7 mouse cellular contexts compared by ENCODE assay signal in the genomic region with DNA sequence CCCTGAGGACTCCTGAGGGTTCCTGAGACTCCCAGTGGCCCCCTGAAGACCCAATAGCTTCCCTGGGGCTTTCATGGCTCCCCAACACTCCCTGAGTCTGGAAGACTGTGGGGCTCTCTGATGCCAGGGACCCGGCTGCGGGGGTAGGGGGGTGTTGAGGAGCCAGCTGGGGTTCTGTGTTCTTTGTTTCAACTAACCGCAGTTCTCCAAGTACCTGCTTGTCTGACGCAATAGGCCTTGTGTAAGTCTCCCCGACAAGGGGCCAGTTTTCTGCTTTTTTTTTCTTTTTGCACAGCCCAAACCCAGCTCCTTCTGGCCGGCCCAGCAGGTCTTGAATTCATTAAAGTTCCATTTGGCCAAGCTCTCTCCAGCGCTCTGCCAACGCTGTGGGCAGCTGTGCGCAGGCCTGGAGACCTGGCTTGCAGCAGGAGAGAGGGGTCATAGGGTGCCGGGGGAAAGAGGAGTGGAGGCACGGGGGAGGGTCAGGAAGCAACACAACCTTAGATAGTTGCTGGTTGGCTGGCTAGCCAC.
DNase-seq lines count a peak whose midpoint lies in the region; ATAC-seq and TF ChIP-seq lines count a peak whose summit lies in the region.

No protein-coding gene starts in this region.

- no peak overlapping the region for H3K9ac ChIP-seq in liver, embryonic 14.5 days (replicated peaks)
- H3K9ac ChIP-seq in neural tube, embryonic 12.5 days, result no peak overlapping the region

- TF ChIP-seq CTCF in kidney, adult 2 months (conservative IDR thresholded peaks at IDR 0.05; ENCODE audit: insufficient read depth, insufficient read length, low read depth, low read length), result no peak
- no peak for TF ChIP-seq CTCF in liver, embryonic 14.5 days (IDR thresholded peaks at IDR 0.05; ENCODE audit: low read depth)

- H3K27ac ChIP-seq in kidney, adult 2 months (ENCODE audit: insufficient read depth, low read depth, low read length), result no peak overlapping the region
- no peak overlapping the region for H3K27ac ChIP-seq in liver, embryonic 14.5 days
- no peak overlapping the region for H3K27ac ChIP-seq in neural tube, embryonic 12.5 days

- WGBS in kidney, adult 2 months, result 34% methylated on average over 11 of the region's 11 CpGs
- WGBS in liver, embryonic 14.5 days (ENCODE audit: insufficient replicate concordance), result 22% methylated on average over 11 of the region's 11 CpGs
- WGBS in neural tube, embryonic 12.5 days, result 10% methylated on average over 11 of the region's 11 CpGs

- H3K9me3 ChIP-seq in liver, embryonic 14.5 days (ENCODE audit: control insufficient read depth, low read length), result no peaks in the 10 kb centered on the region
- H3K9me3 ChIP-seq in neural tube, embryonic 12.5 days, result no peaks in the 10 kb centered on the region

- no peaks in the 10 kb centered on the region for H3K4me1 ChIP-seq in kidney, adult 2 months (ENCODE audit: control insufficient read depth, insufficient read depth, low read length)
- no peaks in the 10 kb centered on the region for H3K4me1 ChIP-seq in liver, embryonic 14.5 days (replicated peaks; ENCODE audit: control insufficient read depth in 2 of 2, insufficient read depth in 2 of 2, low read length in 1 of 2)
- peaks cover 17% of the 10 kb centered on the region for H3K4me1 ChIP-seq in neural tube, embryonic 12.5 days

- no peak for TF ChIP-seq POLR2A in kidney, adult 2 months (IDR thresholded peaks at IDR 0.05; ENCODE audit: low read depth, low read length)

- no peak for TF ChIP-seq EP300 in liver, embryonic 14.5 days (IDR thresholded peaks at IDR 0.05; ENCODE audit: low read depth)

- no peak overlapping the region for H3K4me3 ChIP-seq in kidney, adult 2 months (ENCODE audit: insufficient read depth, low read depth, low read length)
- no peak overlapping the region for H3K4me3 ChIP-seq in liver, embryonic 14.5 days (ENCODE audit: insufficient read depth in 1 of 2, low read depth in 2 of 2, low read length in 2 of 2)
- 0 out of 2 replicates have a peak overlapping the region, but pooled peaks have one; percentile 7 for H3K4me3 ChIP-seq in neural tube, embryonic 12.5 days

- no peaks in the 10 kb centered on the region for H3K36me3 ChIP-seq in kidney, adult 2 months (ENCODE audit: control insufficient read depth, insufficient read depth, low read length)
- no peaks in the 10 kb centered on the region for H3K36me3 ChIP-seq in liver, embryonic 14.5 days (replicated peaks; ENCODE audit: control insufficient read depth, insufficient read depth, low read depth)
- no peaks in the 10 kb centered on the region for H3K36me3 ChIP-seq in neural tube, embryonic 12.5 days

- H3K4me2 ChIP-seq in liver, embryonic 14.5 days (ENCODE audit: low read depth), result peak overlapping the region; percentile 2; the same call in 1 of the 2 replicates
- H3K4me2 ChIP-seq in neural tube, embryonic 12.5 days (replicated peaks), result peak overlapping the region; percentile 48

- peak; percentile 86 for ATAC-seq in granulocyte monocyte progenitor cell, adult 5-6 weeks (replicated peaks; ENCODE audit: poor library complexity, severe bottlenecking)
- ATAC-seq in liver, embryonic 14.5 days (ENCODE audit: insufficient read depth), result no peak
- ATAC-seq in neural tube, embryonic 12.5 days (ENCODE audit: low FRiP score, low read depth), result peak; percentile 41; the same call in 1 of the 2 replicates

- H3K27me3 ChIP-seq in kidney, adult 2 months (replicated peaks; ENCODE audit: control insufficient read depth, insufficient read depth, low read length), result no peaks in the 10 kb centered on the region
- no peaks in the 10 kb centered on the region for H3K27me3 ChIP-seq in liver, embryonic 14.5 days (ENCODE audit: control insufficient read depth, insufficient read depth, low read length)
- no peaks in the 10 kb centered on the region; the same call in 1 of the 2 replicates for H3K27me3 ChIP-seq in neural tube, embryonic 12.5 days (replicated peaks)

- DNase-seq in adrenal gland, postnatal 10 days, result peak; percentile 57
- DNase-seq in embryo, embryonic 11.5 days (ENCODE audit: low read depth, low spot score), result peak; percentile 41
- DNase-seq in kidney, adult 2 months, result peak; percentile 30
- DNase-seq in liver, embryonic 14.5 days (ENCODE audit: low read depth in 3 of 3, low spot score in 3 of 3), result no peak
- no peak for DNase-seq in spleen, adult 12 weeks (ENCODE audit: low spot score)

Comparison
In these comparisons a context has a peak if more than half of its experiments do, and no peak if none do; other contexts are left out.
1. DNase-seq: peak in adrenal gland, postnatal 10 days (single experiment), embryo, embryonic 11.5 days (single experiment) and kidney, adult 2 months (single experiment); none in liver, embryonic 14.5 days (0 of 3) and spleen, adult 12 weeks (single experiment).